Mouse (Mus musculus): ENCODE measurements around the gene Ext2. TPM values are rescaled to one million over a fixed set of nuclear protein-coding genes. Genes with fewer than 3 reads are reported as not detected.

Ext2 gene
- total RNA-seq, 2 experiments from 2014 or later, result 60.2 to 61.4 TPM

- DNase-seq, result no peak
Observed at GRCm38 (mm10) chr2:93775431-93775830, 46.9 kb downstream of the Ext2 start.

- DNase-seq, result no peak
Observed at GRCm38 (mm10) chr2:93774946-93775345, 47.4 kb downstream of the Ext2 start.

GRCm38 (mm10) chr2:93772765-93773085 lies 49.6 kb downstream of the Ext2 start:
- DNase-seq, result no peak

GRCm38 (mm10) chr2:93772054-93772764 lies 50.2 kb downstream of the Ext2 start:
- DNase-seq, result no peak

GRCm38 (mm10) chr2:93770895-93771294 lies 51.5 kb downstream of the Ext2 start:
- no peak for DNase-seq

GRCm38 (mm10) chr2:93769875-93770274 lies 52.5 kb downstream of the Ext2 start:
- no peak for DNase-seq

- no peak for DNase-seq
Observed at GRCm38 (mm10) chr2:93765721-93766120, 56.6 kb downstream of the Ext2 start.

GRCm38 (mm10) chr2:93764211-93764610 lies 58.2 kb downstream of the Ext2 start:
- no peak for DNase-seq

GRCm38 (mm10) chr2:93760389-93760788 lies 62.0 kb downstream of the Ext2 start:
- no peak for DNase-seq

GRCm38 (mm10) chr2:93759173-93759572 lies 63.2 kb downstream of the Ext2 start:
- DNase-seq, result no peak

GRCm38 (mm10) chr2:93758298-93758697 lies 64.1 kb downstream of the Ext2 start:
- DNase-seq, result no peak

- no peak for DNase-seq
Observed at GRCm38 (mm10) chr2:93754366-93754765, 68.0 kb downstream of the Ext2 start.

GRCm38 (mm10) chr2:93753147-93753758 lies 69.1 kb downstream of the Ext2 start:
- DNase-seq, result no peak

GRCm38 (mm10) chr2:93749709-93750108 lies 72.7 kb downstream of the Ext2 start:
- DNase-seq, result peak; percentile 37

GRCm38 (mm10) chr2:93747538-93748126 lies 74.7 kb downstream of the Ext2 start:
- DNase-seq, result no peak

GRCm38 (mm10) chr2:93746620-93747019 lies 75.7 kb downstream of the Ext2 start:
- no peak for DNase-seq

- DNase-seq, result no peak
Observed at GRCm38 (mm10) chr2:93746162-93746561, 76.2 kb downstream of the Ext2 start.

GRCm38 (mm10) chr2:93745741-93746140 lies 76.6 kb downstream of the Ext2 start:
- DNase-seq, result no peak

GRCm38 (mm10) chr2:93744346-93745229 lies 77.8 kb downstream of the Ext2 start:
- DNase-seq, result no peak

GRCm38 (mm10) chr2:93741700-93742099 lies 80.7 kb downstream of the Ext2 start:
- DNase-seq, result no peak

GRCm38 (mm10) chr2:93739044-93739569 lies 83.3 kb downstream of the Ext2 start:
- no peak for DNase-seq

GRCm38 (mm10) chr2:93737146-93737545 lies 85.2 kb downstream of the Ext2 start:
- no peak for DNase-seq

- no peak for DNase-seq
Observed at GRCm38 (mm10) chr2:93732658-93733057, 89.7 kb downstream of the Ext2 start.

All from heart, postnatal 4 days (tissue).